Mouse (Mus musculus) hindlimb bud, embryonic 11.5 days (tissue): Measurements from ENCODE around the gene Slc35f6.
"Not testable (repeated sequence)": the region's sequence is repeated elsewhere in the genome, so short reads cannot be mapped to it uniquely, and the experiment has no call there.

Experiments used
- DNase-seq: peaks from one replicate; pipeline ENCODE4 v3.0.0-alpha.2; 2012; ENCODE audit warnings: low read depth, low spot score; ENCODE audit errors: extremely low spot score

The Slc35f6 gene

GRCm38 (mm10) chr5:30700361-30701000, 52.7 kb downstream of the Slc35f6 start:
- no peak for DNase-seq

DNA sequence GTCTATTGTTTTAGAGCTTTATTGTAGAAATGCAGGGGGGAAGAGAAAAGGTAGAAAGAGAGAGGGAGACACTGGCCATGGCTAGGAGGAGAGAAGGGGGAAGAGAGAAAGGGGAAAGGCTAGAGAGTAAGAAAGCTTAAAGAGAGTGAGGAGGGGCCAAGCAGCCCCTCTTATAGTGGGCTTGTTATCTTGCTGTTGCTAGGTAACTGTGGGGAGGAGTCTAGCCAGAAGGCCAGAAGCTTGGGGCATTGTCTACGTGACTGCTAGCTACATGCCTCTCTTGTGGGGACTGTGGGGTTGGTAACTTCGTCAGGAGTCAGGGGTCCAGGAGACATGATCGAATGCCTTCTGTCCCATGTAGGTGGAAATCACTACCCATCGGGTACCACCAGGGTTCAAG, 53.6 kb downstream of the Slc35f6 start:
- DNase-seq = not testable (repeated sequence)

DNA sequence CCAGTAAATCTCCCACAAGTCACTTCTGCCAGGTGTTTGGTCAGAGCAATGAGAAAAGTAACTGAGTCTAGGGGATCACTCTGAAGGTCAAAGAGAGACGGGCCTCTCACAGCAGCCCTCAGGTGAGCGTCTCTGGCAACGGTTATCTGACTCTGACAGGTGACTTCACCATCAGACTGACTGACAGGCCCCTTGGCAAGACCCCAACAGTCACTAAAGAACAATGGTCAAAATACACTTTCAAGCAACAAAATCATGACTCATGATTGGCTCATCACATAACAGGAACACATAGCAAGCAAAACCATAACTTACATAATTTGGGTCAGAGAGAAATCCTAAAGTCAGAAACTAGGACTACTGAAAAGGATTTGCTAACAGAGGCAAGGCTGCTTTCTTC, 54.1 kb downstream of the Slc35f6 start:
- DNase-seq = no peak
